Mouse (Mus musculus): ENCODE results near the gene Arhgap17.

DNA sequence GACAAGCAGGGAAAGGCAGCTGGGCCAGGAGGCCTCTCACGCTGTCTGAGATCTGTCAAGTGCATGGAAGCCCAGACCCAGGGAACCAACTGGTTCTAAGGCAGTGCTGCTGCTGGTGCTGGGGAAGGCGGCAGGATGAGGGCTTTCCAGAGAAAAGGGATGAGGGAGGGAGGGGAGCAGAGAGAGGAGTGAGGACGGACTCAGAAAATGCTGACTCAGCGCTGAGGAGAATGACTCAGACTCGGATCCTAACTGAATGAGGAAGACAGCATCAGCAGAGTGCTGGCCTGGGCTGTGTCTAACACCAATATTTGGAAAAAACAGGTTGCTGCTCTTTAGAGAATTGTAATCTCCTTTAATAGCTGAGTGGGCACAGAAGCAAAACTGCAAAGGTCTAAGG lies 57.9 kb downstream of the Arhgap17 start:
- TF ChIP-seq POLR2A (IDR thresholded peaks at IDR 0.05; ENCODE audit: control insufficient read depth, low read depth, low read length) (no peak), CTCF (IDR thresholded peaks at IDR 0.05; ENCODE audit: control insufficient read depth, insufficient read depth, insufficient replicate concordance, low read depth, low read length) (no peak)
